Mouse (Mus musculus) left cerebral cortex, adult 2 months (tissue): ENCODE results near the gene B230307C23Rik. TPM values are rescaled to one million over a fixed set of nuclear protein-coding genes. Genes with fewer than 3 reads are reported as not detected.

Experiments
- DNase-seq, 2 experiments: peaks; one replicate each; pipeline ENCODE4 v3.0.0; 2021 to 2022; ENCODE audit warnings: low spot score in 2 of 2, mixed read lengths in 1 of 2; ENCODE audit errors: extremely low spot score in 1 of 2
- H3K27ac ChIP-seq: fragments of 200-600 bp; 2 replicates; pipeline ENCODE4 v1.8.1; 2022
- H3K4me3 ChIP-seq: fragments of 200-600 bp; 2 replicates; pipeline ENCODE4 v1.8.1; 2022
- CTCF ChIP-seq: fragments of 200-600 bp; IDR thresholded peaks from 2 replicates; pipeline ENCODE4 v1.8.1; 2022; ENCODE audit warnings: antibody characterized with exemption, mild to moderate bottlenecking, moderate library complexity
- intact Hi-C: fragments of 180-260 bp; cut with DNase I; formaldehyde crosslinking; loops from one replicate; pipeline ENCODE4 v1.15.1; 2025
- long read RNA-seq, 2 experiments: library from polyadenylated mRNA; stranded (forward); transcript quantifications; one replicate each; pipeline ENCODE4 v2.0.0; 2021; ENCODE audit warnings: borderline mapping rate in 2 of 2
- total RNA-seq, 2 experiments: library from RNA; stranded (reverse); gene quantifications; 2 replicates each; pipeline ENCODE4 v1.2.3; 2021

Gene B230307C23Rik
- 10 to 100 TPM; 26.1 to 26.5 TPM for total RNA-seq
- long read RNA-seq, experiment 1, transcript B230307C23Rik-205 (5 exons, 672 nt): major isoform, 5 of 14 reads
- long read RNA-seq, experiment 1, partial matches to known transcripts: 0 of 14 reads
- long read RNA-seq, experiment 1, other reads (novel, unspliced or antisense): 6 of 14 reads
- long read RNA-seq, experiment 2, partial matches to known transcripts: 0 of 10 reads
- long read RNA-seq, experiment 2, other reads (novel, unspliced or antisense): 5 of 10 reads

GRCm38 (mm10) chr16:97996616-97997382 lies at the start of gene B230307C23Rik:
B230307C23Rik (plus strand) TSS chr16:97997315.
- H3K4me3 ChIP-seq: peak within 1 kb of the TSS; percentile 69
- peak within 1 kb of the TSS; percentile 63 for H3K27ac ChIP-seq
- TF ChIP-seq CTCF: no peak
- intact Hi-C loops: loop anchor here (2.0 kb wide), 1 partner anchor 34 kb away; the partner anchor contains the start of genes C2cd2 and Zbtb21
- peak; percentile 81 to 82 for DNase-seq

GRCm38 (mm10) chr16:97948836-97949235 lies 48.3 kb upstream of the B230307C23Rik start:
- H3K27ac ChIP-seq: no peak overlapping the region
- no peak for DNase-seq
- no peak for TF ChIP-seq CTCF
- intact Hi-C loops: no loop called here
- no peak overlapping the region for H3K4me3 ChIP-seq

- DNase-seq: no peak
- intact Hi-C loops: no loop called here
- TF ChIP-seq CTCF: no peak
- Histone ChIP-seq H3K27ac (no peak overlapping the region), H3K4me3 (no peak overlapping the region)
These were observed 47.1 kb upstream of the B230307C23Rik start for GRCm38 (mm10) chr16:97950061-97950460.

GRCm38 (mm10) chr16:97952371-97952770 lies 44.7 kb upstream of the B230307C23Rik start:
- no peak for DNase-seq
- Histone ChIP-seq H3K27ac (no peak overlapping the region), H3K4me3 (no peak overlapping the region)
- no peak for TF ChIP-seq CTCF
- intact Hi-C loops: no loop called here

GRCm38 (mm10) chr16:97952801-97953200 lies 44.3 kb upstream of the B230307C23Rik start:
- no peak for TF ChIP-seq CTCF
- Histone ChIP-seq H3K27ac (no peak overlapping the region), H3K4me3 (no peak overlapping the region)
- DNase-seq: no peak
- intact Hi-C loops: no loop called here

- Histone ChIP-seq H3K4me3 (no peak overlapping the region), H3K27ac (no peak overlapping the region)
- TF ChIP-seq CTCF: no peak
- intact Hi-C loops: no loop called here
- DNase-seq: no peak
These were observed 43.8 kb upstream of the B230307C23Rik start for GRCm38 (mm10) chr16:97953300-97953699.

GRCm38 (mm10) chr16:97956011-97956410 lies 41.1 kb upstream of the B230307C23Rik start:
- TF ChIP-seq CTCF: no peak
- intact Hi-C loops: no loop called here
- no peak for DNase-seq
- H3K27ac ChIP-seq: no peak overlapping the region
- H3K4me3 ChIP-seq: no peak overlapping the region

- Histone ChIP-seq H3K27ac (no peak overlapping the region), H3K4me3 (no peak overlapping the region)
- intact Hi-C loops: no loop called here
- DNase-seq: no peak
- no peak for TF ChIP-seq CTCF
These were observed 39.5 kb upstream of the B230307C23Rik start for GRCm38 (mm10) chr16:97957626-97958025.

- intact Hi-C loops: no loop called here
- H3K4me3 ChIP-seq: no peak overlapping the region
- no peak for DNase-seq
- no peak overlapping the region for H3K27ac ChIP-seq
- TF ChIP-seq CTCF: no peak
These were observed 38.6 kb upstream of the B230307C23Rik start for GRCm38 (mm10) chr16:97958401-97958973.

- H3K4me3 ChIP-seq: no peak overlapping the region
- intact Hi-C loops: no loop called here
These were observed 36.8 kb upstream of the B230307C23Rik start for GRCm38 (mm10) chr16:97960348-97960747.

GRCm38 (mm10) chr16:97961381-97962150 lies 35.5 kb upstream of the B230307C23Rik start:
- Histone ChIP-seq H3K27ac (peak overlapping the region; percentile 99), H3K4me3 (peak overlapping the region; percentile 80)
- DNase-seq: peak in 1 of 2 experiments; percentile 16
- no peak for TF ChIP-seq CTCF
- intact Hi-C loops: loop anchor here (1.0 to 2.0 kb wide), 4 partner anchors 35 to 119 kb away; partner anchors contain the start of genes B230307C23Rik and Prdm15

More at GRCm38 (mm10) chr16:97960348-97960747, 36.8 kb upstream of the B230307C23Rik start:
- no peak for TF ChIP-seq CTCF
- no peak overlapping the region for H3K27ac ChIP-seq
- no peak for DNase-seq
